Mouse (Mus musculus) urinary bladder, postnatal 36 days (tissue): ENCODE data around the gene AI413582.

ENCODE experiments used
- DNase-seq, 2 experiments: peaks; one replicate each; pipeline ENCODE4 v3.0.0; 2022; ENCODE audit warnings: low spot score in 2 of 2, mixed read lengths in 1 of 2

AI413582 gene

DNA sequence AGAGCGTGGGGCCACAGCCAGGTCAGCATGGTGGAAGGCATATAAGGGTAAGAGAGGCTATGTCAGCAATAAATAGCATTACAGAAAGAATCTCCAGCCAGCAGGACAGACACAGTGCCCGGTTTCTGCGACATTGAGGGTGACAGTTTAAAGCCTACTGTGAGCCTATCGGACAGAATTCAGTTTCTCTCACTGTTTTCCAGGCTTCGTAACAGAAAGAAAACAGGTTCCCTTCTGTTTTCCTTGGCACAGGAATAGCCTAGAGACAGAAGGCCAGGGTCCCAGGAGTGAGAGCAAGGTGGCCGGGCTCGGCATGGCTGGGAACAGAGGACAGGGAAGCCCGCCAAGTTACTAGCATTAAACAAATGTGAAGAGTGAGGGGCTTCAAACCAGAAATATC lies 14.3 kb upstream of the AI413582 start:
- DNase-seq, result no peak

DNA sequence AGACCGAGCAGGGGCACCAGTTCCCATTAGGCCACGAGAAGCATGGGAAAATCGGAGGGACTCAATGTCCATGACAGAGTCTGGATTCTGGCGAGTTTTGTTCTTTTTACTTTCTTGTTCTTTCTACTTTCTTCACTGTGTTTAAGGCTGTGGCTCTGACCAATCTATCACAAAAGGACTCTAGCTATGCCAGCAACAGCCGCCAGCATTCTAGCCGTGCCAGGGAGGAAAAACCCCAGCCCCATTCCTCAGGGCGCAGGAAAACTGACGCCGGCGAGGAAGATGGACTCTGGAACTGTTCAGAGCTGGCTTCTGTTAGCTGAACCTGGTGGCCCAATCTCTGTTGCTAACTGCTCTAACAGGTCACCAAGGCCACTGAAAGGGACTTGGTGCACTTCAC lies 12.9 kb upstream of the AI413582 start:
- no peak for DNase-seq

DNA sequence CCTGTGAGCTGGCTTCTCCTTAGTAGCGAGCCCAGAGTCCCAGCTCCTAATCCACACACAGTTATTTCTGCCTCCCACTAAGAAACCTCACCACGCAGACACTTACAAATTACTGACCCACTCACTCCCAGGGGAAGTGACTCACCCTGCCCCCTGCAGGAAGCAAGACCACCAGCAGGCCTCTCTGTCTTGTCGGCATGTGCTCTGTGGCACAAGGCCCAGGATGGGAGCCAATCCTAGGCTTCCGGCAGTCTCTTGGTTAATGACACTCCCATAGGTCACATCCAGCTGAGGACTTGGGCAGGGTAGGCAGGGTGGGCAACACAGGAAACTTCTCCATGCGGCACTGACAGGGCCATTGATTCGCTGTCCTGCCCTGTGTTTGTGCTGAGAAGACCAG lies 11.9 kb upstream of the AI413582 start:
- no peak for DNase-seq

- DNase-seq, result no peak
Observed at GRCm38 (mm10) chr17:27576056-27576455, 10.5 kb upstream of the AI413582 start.

DNA sequence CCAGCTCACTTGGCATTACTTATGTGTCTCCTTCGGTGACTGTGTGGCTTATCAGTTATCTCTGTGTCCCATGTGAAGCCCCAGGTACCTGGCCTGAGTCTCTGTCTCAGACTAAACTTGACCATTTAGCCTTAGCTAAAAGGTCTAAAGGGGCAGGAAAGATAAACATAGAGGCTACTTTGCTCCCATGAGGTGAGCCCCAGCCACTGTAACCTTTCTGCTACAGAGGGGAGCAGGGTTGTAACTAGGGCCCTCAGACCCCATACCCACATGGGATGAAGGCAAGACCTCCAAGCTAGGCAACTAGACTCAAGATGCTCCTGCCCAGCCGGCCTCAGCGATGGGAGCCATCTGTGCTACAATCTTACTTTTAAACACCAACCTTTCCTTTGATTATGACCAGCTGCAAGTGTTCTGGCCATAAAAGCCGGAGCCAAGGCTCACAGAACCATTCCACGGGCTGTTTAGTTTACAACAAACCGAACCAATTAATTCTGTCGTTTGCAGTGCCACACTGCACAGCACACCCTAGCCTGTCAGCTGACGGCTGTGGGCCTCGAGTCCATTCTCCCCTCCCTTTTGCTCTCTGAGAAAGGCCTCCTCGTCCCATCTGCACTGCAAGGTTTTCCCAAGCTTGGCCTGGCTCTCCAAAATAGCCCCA lies 9.7 kb upstream of the AI413582 start:
- no peak for DNase-seq

DNA sequence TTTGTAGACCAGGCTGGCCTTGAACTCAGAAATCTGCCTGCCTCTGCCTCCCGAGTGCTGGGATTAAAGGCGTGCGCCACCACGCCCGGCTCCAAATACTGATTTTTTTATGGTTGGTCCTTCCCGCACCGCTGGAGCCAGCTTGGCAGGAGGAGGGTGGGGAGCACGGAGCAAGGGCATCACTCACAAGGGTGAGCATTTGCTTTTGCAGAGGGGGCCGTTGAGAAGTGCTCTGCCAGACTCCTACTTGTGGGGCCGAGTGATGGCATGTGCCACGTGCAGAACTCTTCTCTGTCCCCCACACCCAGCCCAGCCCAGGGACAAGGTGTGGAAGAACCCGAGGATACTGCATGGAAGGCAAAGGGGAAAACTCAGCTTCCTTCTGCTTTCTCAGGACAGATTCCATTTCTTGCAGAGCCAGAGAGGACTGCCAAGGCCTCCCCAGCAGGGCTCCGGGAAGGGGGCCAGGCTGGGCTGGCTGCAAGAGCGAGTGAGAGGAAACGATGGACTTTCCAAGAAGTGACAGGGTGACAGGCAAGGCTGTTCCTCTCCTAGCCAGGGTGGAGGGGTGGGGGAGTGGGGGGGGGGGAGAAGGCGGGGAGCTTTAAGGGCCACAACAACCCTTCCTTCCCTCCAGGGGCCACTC lies 9.0 kb upstream of the AI413582 start:
- DNase-seq, result peak in 1 of 2 experiments; percentile 69

DNA sequence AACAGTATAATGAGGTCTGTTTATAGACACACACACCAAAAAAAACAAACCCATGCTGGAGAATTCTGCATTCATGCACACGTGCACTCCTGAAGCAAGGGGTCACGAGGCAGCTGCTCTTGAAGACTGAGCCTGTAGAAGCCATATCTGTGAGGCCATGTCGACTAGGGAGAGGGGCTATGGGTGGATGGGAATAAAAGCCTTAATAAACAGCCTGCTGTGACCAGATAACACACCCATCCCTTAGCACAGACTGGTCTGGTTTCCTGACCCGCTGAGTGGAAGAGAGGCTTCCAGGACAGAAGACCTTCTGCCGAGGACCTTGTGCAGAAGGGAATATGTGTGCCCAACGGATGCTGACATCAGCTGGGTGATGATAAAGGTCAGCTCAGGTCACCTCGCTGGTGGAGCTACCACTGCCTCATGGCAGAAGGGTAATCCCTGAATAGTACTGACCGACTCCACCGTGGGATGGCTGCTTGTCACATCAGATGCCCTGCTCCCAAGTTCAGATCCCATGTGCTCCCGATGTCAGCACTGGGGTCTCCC lies 8.3 kb upstream of the AI413582 start:
- DNase-seq, result no peak

- no peak for DNase-seq
Observed at GRCm38 (mm10) chr17:27571315-27571714, 5.8 kb upstream of the AI413582 start.

DNA sequence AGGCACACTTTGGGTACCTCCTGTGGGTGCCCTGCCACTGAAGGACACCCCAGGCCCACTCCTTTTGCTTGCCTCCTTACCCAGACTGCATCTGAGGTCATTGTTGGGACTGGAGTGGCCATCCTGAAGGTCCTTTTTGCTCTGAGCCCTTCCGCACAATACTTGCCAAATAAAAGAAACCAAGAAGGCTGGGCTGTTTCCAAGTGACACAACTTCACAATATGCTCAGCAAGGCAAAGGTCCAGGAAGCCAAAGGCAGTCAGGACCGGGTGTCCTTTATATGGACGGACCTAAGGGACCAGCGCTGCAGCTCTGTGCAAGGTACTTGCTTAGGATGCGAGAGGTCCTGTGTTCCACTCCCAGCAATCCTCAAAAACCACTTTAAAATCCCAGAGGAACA lies 2.7 kb upstream of the AI413582 start:
- DNase-seq, result no peak

GRCm38 (mm10) chr17:27565942-27566267 lies 349 bp upstream of the AI413582 start:
- no peak for DNase-seq

DNA sequence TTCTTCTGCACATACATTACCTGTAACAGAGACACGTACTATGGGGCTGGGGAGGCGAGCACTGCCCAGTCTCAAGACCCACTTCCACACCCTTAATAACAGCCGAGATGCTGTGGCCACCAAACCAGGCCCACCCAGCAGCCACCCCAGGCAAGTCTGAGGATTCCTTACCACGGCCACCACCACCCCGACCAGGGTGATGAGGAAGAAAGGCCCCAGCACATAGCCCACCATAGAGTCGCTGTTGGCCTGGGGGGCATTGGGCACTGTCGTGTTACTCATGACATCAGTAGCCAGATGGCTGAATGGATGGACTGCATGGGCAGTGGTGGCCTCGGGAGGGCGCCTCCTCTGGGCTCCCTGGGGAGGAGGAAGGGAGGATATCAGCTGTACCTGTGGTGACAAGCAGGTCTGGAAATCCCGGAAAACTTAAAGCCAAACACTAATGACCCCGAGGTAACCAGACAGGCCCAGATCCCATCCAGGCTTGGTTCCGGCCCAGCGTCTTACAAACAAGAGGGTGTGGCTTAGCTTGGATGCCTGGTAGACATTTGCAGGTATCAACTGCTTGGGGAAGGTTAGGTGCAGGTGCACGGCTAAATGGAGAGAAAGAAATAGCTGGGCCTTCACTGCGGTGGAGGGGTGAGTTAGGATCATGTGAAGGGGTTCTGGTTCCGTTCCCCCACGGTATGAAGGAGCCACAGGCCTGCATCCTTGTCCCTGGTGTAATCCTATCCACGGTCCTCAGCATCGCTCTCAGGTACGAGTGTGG lies 979 bp downstream of the AI413582 start:
- DNase-seq, result peak in 1 of 2 experiments; percentile 43

GRCm38 (mm10) chr17:27563771-27564244 lies 1.7 kb downstream of the AI413582 start:
- DNase-seq, result no peak

GRCm38 (mm10) chr17:27561809-27562526 lies 3.6 kb downstream of the AI413582 start:
- DNase-seq, result peak; percentile 66 to 69

DNA sequence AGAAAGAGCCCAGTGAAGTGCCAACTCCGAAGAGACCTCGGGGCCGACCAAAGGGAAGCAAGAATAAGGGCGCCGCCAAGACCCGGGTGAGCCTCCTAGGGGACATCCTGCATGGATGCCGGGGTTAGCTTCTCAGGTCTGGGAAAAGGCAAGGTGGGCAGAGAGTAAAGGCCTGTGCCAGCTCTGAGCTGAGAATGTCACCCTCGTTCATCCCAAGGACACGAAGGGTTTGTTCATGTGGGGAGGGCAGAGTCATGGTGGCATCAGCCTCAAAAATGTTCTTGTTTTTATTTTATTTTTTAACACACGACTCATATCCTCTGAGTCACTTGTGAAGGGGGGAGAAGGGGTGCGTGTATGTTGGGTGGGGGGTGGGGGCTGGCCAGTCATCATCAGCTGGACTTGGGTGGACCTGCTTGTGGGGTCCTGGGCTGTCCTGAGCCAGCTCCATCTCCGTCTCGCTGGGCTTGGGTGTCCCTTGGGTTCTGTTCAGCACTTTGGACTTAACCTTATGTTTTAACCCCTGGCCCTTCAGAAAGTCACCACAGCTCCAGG lies 4.6 kb downstream of the AI413582 start:
- DNase-seq, result no peak

GRCm38 (mm10) chr17:27559596-27559995 lies 6.0 kb downstream of the AI413582 start:
- no peak for DNase-seq

DNA sequence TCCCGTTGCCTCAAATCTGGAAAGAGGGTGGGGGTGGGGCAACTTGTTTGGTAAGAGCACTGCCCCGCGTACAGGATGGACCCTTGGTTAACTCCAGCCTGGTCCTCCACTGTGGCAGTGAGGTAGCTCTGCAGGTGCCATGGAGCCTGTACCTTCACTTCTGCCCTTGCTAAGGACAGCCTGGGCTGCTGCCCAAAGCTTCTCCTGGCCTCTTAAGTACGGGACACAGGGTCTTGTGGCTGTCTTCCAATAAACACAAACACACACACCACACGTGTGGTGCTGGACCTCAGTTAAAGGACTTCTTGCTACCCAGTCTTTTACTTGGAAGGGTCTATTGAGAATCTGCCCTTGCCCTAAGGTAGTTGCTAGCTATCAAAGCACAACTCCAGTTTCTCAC lies 6.7 kb downstream of the AI413582 start:
- no peak for DNase-seq

DNA sequence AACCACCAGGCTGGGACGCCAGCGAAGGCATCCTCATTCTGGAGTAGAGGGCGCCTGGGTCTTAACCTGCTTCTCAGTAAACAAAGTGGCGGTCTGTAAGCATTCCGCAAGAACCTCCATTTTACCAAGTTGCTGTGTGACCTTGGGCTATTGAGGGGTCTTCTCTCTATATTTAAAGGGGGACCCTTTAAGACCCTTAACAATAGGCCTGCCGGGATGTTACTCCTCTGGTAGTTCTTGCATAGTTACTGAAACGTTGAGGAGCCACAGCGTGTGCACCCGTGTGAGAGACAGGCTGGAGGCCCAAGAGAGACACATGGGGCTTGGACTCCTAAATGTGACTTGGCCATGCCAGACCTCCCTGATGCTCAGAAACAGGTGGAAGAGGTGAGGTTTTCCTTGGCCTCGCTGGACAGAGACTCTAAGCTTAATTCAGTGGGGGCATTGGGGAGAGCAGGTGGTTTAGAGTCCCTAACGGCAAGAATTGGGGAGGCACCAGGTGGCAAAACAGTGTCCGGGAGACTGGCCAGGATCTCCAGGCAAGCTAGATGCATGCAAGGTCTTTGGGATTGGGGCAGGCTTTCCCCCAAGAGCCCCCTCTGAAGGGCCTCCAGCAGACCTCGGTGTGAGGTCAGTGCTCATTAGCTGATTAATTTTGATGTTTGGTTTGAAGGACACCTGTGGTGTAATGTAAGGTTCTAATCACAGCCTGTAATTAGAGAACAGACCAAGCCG lies 7.5 kb downstream of the AI413582 start:
- no peak for DNase-seq

GRCm38 (mm10) chr17:27557181-27557926 lies 8.2 kb downstream of the AI413582 start:
- no peak for DNase-seq

GRCm38 (mm10) chr17:27556315-27557011 lies 9.1 kb downstream of the AI413582 start, which contains the start of gene Hmga1:
Gene Hmga1 (plus strand): TSS chr17:27556497.
- DNase-seq, result peak; percentile 78 to 79
